Mouse (Mus musculus): ENCODE data around the gene Gabpb2.

Gabpb2 gene

DNA sequence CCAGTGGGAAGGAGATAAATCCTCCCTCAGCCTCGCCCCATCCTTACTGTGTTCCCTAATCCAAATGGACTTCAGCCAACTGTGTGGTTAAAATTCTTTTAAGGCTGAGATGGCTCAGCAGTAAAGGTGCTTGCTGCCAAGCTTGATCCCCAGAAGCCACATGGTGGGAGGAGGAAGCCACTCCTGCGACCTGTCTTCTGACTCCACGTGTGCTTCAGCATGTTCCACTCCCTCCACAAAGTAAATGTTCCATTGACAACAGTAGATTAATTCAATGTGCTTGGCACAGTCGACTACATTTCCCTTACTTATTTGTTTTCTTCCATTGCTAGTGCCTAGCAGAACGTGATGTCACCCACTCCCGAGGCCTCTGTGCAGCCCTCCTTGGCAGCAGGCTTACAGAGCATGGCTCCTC lies 23.0 kb downstream of the Gabpb2 start:
- DNase-seq, result peak; percentile 57

DNA sequence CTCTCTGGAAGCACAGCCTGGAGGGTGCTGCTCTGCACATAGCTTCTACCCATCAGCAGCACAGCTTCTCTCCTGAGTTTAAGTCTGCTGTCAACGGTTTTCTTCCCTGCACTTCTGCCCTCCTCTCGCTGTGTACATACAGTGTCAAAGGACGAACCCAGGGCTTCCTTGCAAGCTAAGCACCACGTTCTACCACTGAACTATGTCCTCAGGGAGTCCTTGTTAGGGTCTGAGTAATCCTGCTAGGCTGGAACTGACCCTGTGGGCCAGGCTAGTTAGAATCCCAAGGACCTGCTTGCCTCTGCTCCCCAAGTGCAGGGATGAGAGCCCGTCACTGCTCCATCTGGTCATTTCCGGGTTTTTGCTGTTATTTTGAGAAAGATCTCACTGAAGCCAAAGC lies 30.8 kb downstream of the Gabpb2 start:
- no peak for DNase-seq

DNA sequence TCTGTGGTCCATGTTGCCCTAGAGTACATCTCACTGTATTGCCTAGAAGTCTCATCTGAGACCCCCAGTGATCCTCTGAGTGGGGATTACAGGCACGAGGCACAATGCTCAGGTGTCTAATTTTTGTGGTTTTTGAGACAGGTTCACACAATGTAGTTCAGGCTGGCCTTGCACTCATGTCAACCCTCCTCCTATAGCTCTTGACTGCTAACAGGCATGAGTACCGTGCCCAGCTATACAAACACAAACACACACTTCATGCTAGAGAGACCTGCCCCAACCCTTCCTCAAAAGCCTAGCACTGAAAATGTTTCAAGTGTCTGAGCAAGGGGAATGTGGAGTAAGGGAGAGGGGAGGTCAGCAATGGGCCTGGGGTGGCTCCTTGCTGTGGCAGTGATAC lies 31.6 kb downstream of the Gabpb2 start:
- DNase-seq, result no peak

DNA sequence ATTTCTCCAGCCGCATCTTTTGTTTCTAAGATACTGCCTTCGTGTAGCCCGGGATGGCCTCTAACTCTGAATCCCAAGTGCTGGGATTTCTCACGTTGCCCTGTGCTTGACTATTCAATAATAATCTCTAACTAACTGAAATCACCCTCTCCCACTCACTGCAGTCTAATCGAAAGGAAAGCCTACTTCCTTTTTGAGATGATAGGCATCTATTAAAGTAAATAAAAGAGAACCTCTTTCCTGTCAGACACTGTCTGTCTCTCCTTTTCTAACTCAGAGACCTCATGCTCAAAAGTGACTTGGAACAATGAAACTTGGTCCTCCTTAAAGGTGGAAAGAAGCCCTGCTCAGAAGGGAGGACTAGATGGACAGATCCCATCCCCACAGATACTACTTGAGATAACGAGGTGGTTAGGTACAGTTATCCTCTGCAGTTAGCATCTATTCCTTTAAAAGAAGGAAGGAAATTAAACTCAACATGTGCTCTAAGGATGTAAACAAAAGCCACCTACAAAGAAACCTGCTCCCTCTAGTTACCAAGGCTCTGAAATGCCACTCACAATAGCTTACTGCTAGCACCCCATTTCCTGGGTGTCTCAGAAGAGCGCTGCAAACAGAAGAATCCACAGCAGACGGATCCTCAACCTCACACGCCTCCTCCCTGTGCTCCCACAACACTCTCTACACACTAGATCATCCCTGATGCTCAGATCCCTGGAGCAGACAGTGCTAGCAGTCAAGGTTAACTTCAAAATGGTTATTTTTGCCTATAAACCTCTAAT lies 32.7 kb downstream of the Gabpb2 start:
- no peak for DNase-seq

DNA sequence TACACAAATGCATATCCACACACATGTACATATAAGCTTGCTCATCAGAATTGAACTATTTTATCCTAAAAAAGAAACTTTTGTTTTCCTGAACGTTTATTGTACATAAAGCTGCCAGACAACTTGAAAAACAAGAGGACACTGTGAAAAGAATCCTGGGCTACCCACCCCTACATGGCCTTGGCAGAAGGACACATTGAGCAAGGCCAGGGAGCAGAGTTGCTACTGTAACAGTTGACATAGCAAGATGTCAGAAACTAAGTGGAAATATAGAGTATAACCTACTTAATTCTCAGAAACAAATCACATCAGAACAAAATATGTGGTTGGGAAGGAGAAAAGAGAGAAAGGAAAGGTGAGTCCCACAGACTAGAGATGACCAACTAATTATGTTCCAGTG lies 35.9 kb downstream of the Gabpb2 start:
- DNase-seq, result no peak

DNA sequence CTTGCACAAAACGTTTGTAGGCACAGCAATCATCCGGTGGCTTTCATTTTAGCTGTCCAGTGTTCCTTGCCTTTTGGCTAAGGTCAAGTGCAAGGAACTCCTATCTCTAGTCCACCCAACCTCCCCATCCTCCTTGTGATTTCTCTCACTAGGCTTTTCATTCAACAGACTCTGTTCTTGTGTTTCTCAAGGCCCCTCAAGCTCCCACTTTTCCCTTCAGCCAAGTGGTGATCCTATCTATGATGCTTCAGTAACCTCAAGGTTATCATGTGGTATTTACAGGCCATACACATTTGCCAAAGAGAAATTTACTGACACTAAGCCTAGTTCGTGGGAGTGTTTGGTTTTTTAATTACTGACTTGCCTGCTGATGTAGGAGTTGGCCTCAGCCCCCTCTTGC lies 37.8 kb downstream of the Gabpb2 start:
- no peak for DNase-seq

DNA sequence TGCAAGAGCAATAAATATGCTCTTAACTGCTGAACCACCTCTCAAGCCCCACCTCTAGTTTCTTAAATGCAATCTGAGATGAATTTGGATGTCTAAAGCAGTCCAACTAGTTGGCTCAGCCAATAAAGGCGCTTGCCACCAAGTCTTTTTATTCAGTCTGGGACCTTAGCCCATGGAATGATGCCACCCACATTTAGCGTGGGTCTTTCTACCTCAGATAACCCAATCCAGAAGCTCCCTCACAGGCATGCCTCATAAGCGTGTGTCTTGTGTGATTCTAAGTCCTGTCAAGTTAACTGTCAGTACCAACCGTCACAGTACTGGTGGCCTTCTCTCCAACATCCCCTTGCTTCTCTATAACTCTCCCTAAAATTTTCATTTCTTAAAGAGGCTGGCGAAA lies 38.8 kb downstream of the Gabpb2 start:
- no peak for DNase-seq

DNA sequence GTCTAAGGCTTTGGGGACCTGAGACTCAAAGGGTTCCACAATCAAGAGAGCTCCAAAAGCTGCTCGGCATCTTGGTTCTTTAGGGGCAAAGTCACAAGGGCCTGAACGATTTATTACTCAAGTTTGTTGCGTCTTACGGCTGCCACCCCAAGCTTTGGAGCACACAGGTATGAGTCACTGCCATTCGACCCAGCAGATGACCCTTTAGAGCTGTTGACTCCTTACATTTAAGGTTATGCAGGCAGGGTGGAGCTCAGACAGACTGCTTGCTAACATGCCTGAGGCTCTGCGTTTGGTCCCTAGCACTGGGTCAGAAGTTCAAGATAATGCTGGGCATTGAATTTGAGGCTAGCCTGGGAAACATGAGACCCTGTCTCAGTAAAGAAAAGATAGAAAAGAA lies 40.1 kb downstream of the Gabpb2 start:
- DNase-seq, result no peak

DNA sequence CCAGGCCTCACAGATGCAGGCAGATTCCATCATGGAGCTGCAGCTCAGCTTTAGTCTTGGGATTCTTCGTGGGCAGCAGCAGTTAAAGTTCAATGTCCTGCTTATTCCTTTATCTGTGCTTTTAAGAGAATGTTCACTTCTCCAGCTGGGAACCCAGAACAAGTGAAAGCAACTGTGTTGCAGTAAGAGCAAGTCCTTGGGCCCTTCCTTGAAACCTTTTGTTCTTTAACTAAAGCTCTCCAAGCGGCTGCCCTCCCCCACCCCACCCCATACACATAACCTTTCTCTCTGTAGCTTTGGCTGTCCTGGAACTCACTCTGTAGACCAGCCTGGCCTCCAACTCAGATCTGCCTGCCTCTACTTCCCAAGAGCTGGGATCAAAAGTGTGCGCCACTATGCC lies 41.2 kb downstream of the Gabpb2 start:
- DNase-seq, result no peak

DNA sequence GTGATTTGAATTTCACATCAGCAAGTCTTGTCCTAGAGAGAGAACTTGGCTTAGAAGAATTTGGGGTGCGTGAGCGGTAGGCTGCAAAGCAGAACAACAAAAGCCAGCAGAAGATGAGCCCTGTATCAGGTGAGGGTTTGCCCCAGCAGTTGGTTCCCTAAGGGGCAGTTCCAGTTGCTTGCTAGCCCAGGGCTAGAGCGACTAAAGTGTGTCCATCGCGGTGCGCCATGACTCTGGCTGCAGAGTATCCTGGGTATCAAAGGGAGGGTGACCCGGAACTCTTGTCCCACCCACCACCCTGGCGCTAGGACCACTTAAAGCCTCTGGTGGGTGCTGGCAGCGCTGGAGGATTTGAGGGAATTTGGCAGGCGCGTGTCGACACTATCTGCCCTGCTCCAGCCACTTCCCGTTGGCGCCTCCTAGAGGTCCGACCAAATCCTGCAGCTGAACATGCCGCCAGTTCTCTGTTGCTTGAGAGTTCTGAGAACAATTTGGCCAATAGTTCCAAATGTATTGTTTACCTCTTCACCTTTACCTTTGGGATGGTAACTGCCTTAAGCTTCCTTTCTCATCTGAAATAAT lies 43.6 kb downstream of the Gabpb2 start:
- peak; percentile 75 for DNase-seq

DNA sequence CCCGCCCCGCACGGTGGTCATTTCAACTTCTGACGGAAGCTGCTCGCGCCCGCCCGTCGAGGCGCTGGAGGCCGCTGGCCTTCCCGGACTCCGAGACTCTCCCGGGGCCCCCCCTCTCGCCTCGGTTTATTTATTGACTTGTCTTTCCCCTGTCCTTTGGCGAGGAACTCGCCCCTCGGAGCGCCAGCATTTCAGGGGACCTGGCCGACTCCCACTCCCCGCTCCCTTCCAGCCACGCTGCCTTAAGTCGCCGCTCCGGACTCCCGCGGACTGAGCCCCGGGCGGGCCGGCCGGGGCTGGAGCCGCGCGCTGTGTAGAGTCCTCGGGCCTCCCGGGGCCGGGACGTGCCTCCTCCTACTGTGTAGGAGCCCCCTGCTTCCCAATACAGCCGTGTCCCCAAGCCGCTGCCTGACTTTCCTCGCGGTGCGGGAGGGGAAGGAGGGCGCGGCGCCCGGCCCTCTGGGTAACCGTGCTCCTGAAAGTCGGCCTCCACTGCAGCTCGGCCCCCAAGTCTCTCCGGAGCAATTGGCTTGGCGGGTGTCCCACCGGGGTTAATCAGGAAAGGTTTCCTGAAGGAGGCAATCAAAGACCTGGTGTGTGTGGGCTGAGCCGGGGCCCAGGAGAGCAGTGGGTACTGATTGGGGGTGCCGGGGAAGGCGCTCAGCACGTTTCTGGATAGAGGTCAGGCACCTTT lies 44.3 kb downstream of the Gabpb2 start:
- DNase-seq, result peak; percentile 19

DNA sequence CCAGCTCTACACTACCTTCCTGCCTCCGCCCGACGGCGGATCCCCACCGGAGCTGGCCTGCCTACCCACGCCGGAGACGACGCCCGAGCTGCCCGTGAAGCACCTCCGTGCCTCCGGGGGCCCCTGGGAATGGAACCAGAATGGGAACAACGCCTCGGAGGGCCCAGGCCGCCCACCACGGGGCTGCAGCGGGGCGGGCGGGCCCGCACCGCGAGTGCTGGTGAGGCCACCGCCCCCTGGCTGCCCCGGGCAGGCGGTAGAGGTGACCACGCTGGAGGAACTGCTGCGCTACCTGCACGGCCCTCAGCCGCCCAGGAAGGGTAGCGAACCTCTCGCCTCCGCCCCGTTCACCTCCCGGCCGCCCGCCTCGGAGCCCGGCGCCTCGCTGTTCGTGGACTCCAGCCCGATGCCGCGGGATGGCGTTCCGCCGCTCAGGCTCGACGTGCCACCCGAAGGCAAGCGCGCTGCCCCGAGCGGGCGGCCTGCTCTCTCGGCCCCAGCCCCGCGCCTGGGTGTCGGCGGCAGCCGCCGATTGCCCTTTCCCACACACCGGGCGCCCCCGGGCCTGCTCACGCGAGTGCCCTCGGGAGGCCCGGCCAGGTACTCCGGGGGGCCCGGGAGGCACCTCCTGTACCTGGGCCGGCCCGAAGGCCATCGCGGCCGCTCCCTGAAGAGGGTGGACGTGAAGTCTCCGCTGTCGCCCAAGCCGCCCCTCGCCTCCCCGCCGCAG lies 45.0 kb downstream of the Gabpb2 start:
- no peak for DNase-seq

DNA sequence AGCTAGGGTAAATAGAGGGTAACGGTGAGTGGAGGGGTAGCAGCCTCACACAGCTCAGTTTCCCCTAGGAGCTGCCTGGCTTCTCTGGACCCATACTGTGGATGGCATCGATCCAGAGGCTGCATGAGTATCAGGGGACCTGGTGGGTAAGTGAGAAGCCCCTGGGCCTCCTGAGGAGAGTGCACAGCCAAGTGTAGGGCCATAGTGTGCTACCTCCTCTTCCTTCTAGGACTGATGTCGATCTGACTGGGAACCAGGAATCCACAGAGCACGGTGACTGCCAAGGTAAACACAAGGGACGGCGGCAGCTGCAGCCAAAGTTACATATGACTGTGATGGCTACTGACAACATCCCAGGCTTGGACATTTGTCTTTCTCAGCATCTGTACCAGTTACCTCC lies 46.6 kb downstream of the Gabpb2 start:
- no peak for DNase-seq

DNA sequence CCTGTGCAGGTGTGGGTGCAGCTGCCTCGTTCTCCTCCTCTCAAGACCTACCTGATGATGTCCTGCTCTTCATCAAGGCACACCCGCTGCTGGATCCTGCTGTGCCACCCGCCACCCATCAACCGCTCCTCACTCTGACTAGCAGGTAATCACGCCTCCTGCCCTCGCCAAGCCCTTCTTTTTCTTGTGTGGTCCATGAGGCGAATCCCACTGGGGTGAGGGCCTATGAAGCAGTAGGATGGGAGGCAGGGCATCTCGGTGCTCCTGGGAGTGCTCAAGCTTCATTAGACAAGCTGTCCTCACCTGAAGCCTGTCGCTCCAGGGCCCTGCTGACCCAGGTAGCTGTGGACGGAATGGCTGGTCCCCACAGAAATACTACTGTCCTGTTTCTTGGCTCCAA lies 47.7 kb downstream of the Gabpb2 start:
- no peak for DNase-seq

DNA sequence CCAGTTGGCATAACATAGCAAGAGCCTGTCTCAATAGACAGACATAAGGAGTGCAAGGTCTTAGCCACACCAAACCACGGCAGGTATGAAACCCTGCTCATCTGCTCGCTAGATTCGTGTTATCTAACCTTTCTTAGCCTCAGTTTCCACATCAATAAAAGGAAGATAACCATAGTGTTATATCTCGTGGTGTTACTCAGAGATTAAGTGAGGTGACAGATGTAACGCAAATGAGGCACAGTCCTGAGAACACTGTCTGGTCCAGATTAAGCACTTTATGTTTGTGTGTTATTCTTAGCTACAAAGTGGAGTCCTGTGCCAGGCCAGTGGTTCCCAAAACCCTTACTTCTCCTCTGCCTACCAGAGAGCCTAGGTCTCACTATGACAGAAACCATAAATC lies 52.9 kb downstream of the Gabpb2 start:
- no peak for DNase-seq

DNA sequence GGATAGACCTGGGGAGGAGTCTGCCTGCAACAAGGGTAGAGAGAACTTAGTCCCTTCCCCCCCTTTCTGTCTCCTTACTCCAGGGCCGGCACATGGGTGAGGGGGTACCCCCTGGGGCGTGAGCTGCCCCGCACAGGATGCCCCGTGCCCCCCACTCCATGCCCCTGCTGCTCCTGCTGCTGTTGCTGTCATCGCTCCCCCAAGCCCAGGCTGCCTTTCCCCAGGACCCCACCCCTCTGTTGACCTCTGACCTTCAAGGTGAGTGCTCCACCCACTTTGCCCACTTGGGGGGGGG lies 53.5 kb downstream of the Gabpb2 start:
- no peak for DNase-seq

DNA sequence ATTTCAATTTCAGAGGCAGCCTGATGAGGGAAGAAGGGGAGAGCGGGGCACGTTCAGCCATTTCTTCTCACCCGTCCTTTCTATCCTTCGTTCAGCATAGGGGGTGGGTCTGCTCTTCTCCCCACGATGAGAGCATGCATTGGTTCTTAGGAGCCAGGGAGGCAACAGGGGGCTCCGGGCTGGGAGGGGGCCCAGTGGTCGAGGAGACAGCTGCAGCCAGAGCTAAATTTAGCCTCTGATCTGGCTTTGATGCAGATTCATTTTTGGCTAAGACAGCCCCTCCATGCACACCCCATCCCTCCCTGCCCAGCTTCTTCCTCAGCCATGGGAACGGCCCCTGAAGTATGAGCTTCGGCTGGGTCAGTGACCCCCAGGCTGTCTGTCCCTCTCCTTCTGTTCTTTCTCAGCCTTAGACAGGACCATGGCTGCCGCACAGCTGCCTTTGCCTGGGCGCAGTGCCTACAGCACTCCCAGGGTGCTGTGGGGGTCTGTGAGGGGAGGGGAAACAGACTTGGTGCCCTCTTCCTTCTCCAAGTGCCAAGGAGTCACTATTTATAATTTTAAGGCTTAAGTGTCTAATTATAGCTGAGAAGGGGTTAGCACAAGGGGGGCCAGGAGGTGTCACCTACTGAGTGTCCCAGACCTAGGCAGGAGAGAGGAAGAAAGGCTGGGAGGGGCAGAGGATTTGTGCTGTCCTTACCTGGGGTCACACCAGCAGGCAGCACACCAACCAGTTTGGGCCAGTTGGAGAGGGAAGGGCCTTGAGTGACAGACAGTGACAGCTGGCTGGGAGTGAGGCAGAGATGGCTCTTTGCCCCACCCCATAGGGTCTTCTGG lies 54.1 kb downstream of the Gabpb2 start:
- DNase-seq, result no peak

DNA sequence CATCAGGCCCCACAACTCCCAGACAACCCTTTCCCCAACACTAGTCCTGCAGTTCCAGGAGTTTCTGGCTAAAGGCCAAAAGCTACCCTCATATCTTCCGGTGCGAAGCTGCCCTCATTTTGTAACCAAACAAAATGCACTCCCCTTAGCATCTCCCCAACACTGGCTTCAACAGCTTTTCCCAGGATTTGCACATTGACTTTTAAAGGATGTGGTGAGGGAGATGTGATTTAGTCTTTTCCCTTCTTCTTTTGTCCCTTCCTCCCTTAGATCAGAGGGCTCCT lies 55.4 kb downstream of the Gabpb2 start:
- no peak for DNase-seq

DNA sequence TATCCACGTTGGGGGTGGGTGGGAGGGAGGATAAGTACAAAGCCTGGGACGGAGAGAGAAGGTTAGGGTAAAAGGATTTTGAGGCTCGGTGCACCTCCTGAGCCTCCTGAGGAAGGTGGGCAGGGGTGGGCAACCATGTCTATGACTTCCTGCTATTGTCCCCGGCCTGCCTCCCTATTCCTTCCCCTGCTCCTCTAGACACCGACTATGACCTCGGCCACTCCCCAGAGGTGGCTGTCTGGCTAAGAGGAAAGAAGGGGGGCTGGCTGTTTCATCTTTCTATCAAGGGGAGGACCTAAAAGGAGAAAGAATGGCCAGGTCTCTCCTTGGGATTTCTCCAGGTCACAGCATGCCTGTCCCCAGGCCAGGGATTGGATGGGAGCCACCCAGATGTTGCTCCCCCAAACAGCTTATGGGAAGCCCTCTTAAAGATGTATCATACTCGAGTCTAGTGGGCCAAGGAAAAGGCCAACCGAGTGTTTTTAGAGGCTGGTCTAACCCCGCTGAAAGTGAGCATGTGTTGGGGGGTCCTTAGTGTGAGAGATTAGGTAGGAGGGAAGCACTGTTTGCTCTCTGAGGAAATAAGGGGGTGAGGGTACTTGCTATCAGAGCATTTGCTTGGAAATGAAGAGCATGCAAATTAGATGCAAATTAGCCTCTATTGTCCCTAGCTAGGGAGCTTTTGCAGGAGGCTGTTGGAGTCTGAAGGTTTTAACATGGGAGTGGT lies 55.9 kb downstream of the Gabpb2 start:
- no peak for DNase-seq

DNA sequence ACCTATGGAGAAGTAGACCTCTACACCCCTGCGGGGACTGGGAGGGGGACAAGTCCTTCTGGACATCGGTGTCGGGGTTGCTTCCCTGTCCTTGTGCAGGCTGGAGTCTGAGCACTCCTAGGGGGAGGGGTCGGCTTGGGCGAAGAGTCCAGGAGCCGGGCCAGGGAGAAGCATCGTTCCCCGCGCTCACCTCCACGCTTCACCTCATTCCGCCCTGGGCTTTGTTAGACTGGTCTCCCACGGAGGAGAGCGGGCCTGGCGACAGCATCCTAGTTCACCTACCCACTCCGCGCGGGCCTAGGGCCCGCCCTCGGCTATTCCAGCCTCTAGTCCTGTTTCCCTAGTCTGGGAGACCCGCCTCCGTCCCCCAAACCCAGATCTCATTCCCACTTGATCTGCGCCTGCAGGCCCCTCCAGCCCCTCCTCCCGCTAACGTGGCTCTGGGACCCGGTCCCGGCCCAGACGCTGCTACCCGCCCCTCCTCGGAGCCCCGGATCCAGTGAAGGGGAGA lies 56.6 kb downstream of the Gabpb2 start:
- DNase-seq, result no peak

DNA sequence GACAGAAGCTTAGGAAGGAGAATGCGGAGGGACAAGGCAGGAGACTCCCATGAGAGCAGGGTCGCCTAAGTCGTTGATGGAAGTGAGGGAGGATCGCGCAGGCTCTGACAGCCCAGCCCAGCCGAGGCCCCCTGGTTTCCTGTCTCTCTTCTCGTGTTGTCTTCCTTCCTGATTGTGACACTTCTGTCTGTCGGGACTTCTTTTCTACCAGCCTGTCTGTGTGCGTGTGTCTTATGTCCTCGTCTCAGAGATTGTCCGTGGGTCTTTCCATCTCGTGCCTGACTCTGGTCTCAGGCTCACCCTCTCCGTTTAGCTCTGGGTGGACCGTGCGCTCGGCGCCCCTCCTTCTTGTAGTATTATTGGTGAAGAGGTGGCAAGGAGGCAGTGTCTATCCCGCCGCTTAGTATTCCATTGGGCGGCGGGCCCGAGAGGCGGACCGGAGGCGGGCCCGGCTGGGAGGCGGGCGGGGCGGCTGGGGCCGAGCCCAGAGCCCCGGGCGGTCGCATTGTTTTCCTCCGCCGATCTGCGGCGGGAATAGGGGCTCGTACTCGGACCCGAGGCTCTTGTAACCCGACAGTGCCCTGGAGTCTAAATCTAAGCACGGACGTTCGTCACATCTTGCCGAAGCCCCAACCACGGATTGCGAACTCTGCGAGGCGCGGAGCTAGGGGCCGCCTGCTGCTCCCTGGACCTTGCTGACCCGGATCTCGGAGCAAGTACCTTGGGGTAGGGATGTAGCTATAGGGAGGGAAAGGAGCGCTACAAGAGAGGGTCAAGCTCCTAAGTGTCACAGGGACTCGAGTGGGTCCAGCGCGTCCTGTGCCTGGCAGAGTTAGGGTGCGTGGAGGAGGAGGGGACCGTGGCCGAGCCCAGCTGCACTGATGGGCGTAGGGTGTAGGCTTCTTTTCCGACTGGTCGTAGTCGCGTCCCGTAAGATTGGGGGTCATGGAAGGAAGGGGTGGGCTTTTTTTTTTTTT lies 57.4 kb downstream of the Gabpb2 start, which contains the start of gene Sema6c:
Gene Sema6c (plus strand): TSS at position 471 of the 977 bp plus-strand sequence.
- peak; percentile 88 for DNase-seq

All from kidney, adult 11 months (tissue).